Mouse (Mus musculus) forebrain, embryonic 16.5 days (tissue): ENCODE measurements around the gene Tmtc1. TPM values are rescaled to one million over a fixed set of nuclear protein-coding genes. Genes with fewer than 3 reads are reported as not detected.
A peak's percentile ranks its signal among the peaks of the same experiment; 100 is the strongest.

ENCODE experiments used
- ATAC-seq: fragments of 200-750 bp; cut with Nextera tagmentation; 2 replicates; pipeline ENCODE4 v1.8.0; 2017; ENCODE audit warnings: mild to moderate bottlenecking, moderate library complexity
- H3K27ac ChIP-seq: fragments of 300-500 bp; sonication (generic); 2 replicates; pipeline ENCODE4 v1.5.1; 2014; ENCODE audit warnings: low read length, control low read depth
- H3K27me3 ChIP-seq: fragments of 300-500 bp; sonication (generic); replicated peaks from 2 replicates; pipeline ENCODE4 v1.6.1; 2014; ENCODE audit warnings: low read length; ENCODE audit not compliant: control insufficient read depth, insufficient read depth
- H3K36me3 ChIP-seq: fragments of 300-500 bp; sonication (generic); 2 replicates; pipeline ENCODE4 v1.6.1; 2014; ENCODE audit not compliant: control insufficient read depth, insufficient read depth
- H3K4me1 ChIP-seq: fragments of 300-500 bp; sonication (generic); replicated peaks from 2 replicates; pipeline ENCODE4 v1.6.1; 2014; ENCODE audit warnings: low read length; ENCODE audit not compliant: control insufficient read depth, insufficient read depth
- H3K4me2 ChIP-seq: fragments of 300-500 bp; sonication (generic); 2 replicates; pipeline ENCODE4 v1.6.1; 2014; ENCODE audit warnings: mild to moderate bottlenecking, low read length, control low read depth
- H3K4me3 ChIP-seq: fragments of 300-500 bp; sonication (generic); replicated peaks from 2 replicates; pipeline ENCODE4 v1.5.1; 2014; ENCODE audit warnings: mild to moderate bottlenecking, low read length, control low read depth
- H3K9ac ChIP-seq: fragments of 300-500 bp; sonication (generic); replicated peaks from 2 replicates; pipeline ENCODE4 v1.6.1; 2014; ENCODE audit warnings: low read depth, low read length, control low read depth
- H3K9me3 ChIP-seq: fragments of 300-500 bp; sonication (generic); 2 replicates; pipeline ENCODE4 v1.6.1; 2016; ENCODE audit warnings: low read length; ENCODE audit not compliant: control insufficient read depth
- WGBS: fragments of 180-500 bp; shearing (Covaris S2); extraction: QIAGEN DNeasy Blood & Tissue Kit; methylation state at CpG from one replicate; pipeline ENCODE4 v1.1.7; 2014; 5-methylcytosine and 5-hydroxymethylcytosine counted together
- polyA plus RNA-seq: library from polyadenylated mRNA; unstranded; fragments of >200 nt; fragmentation: Nextera tagmentation; extraction: Ambion mirVana; gene quantifications from 2 replicates; pipeline ENCODE4 v1.2.1, GENCODE M21; 2015

The Tmtc1 gene
- polyA plus RNA-seq, 1 experiment from 2014 or later, result 3.9 TPM

GRCm38 (mm10) chr6:148404500-148404899, 39.7 kb downstream of the Tmtc1 start:
- ATAC-seq, result no peak
- Histone ChIP-seq H3K27me3 (no peaks in the 10 kb centered on the region), H3K36me3 (no peaks in the 10 kb centered on the region), H3K4me1 (0 out of 2 replicates have a peak, but pooled peaks cover 2% of the 10 kb centered on the region), H3K4me2 (no peak overlapping the region), H3K27ac (no peak overlapping the region), H3K4me3 (no peak overlapping the region), H3K9ac (no peak overlapping the region), H3K9me3 (no peaks in the 10 kb centered on the region)
- 52% methylated on average over 1 of the region's 1 CpGs for WGBS

- no peak overlapping the region for H3K9ac ChIP-seq
- ATAC-seq, result no peak
- H3K27me3 ChIP-seq, result no peaks in the 10 kb centered on the region
- H3K27ac ChIP-seq, result no peak overlapping the region
- H3K4me3 ChIP-seq, result no peak overlapping the region
- peaks cover 4% of the 10 kb centered on the region; the same call in 1 of the 2 replicates for H3K4me1 ChIP-seq
- no peak overlapping the region for H3K4me2 ChIP-seq
- WGBS, result 81% methylated on average over 3 of the region's 3 CpGs
- no peaks in the 10 kb centered on the region for H3K36me3 ChIP-seq
- H3K9me3 ChIP-seq, result no peaks in the 10 kb centered on the region
Measured at GRCm38 (mm10) chr6:148403761-148404160, 40.4 kb downstream of the Tmtc1 start.

- H3K4me3 ChIP-seq, result no peak overlapping the region
- H3K4me1 ChIP-seq, result peaks cover 2% of the 10 kb centered on the region; the same call in 1 of the 2 replicates
- no peak overlapping the region for H3K4me2 ChIP-seq
- no peak overlapping the region for H3K27ac ChIP-seq
- H3K27me3 ChIP-seq, result no peaks in the 10 kb centered on the region
- H3K9ac ChIP-seq, result no peak overlapping the region
- no peak for ATAC-seq
- no peaks in the 10 kb centered on the region for H3K36me3 ChIP-seq
- H3K9me3 ChIP-seq, result no peaks in the 10 kb centered on the region
- 93% methylated on average over 6 of the region's 6 CpGs for WGBS
Measured at GRCm38 (mm10) chr6:148401031-148401430, 43.2 kb downstream of the Tmtc1 start.

GRCm38 (mm10) chr6:148399541-148399940, 44.6 kb downstream of the Tmtc1 start:
- WGBS, result 98% methylated on average over 2 of the region's 2 CpGs
- H3K9ac ChIP-seq, result no peak overlapping the region
- H3K9me3 ChIP-seq, result no peaks in the 10 kb centered on the region
- no peak overlapping the region for H3K27ac ChIP-seq
- H3K27me3 ChIP-seq, result no peaks in the 10 kb centered on the region
- no peaks in the 10 kb centered on the region for H3K36me3 ChIP-seq
- no peak overlapping the region for H3K4me2 ChIP-seq
- no peak for ATAC-seq
- peaks cover 2% of the 10 kb centered on the region; the same call in 1 of the 2 replicates for H3K4me1 ChIP-seq
- no peak overlapping the region for H3K4me3 ChIP-seq

GRCm38 (mm10) chr6:148398888-148399287, 45.3 kb downstream of the Tmtc1 start:
- Histone ChIP-seq H3K9ac (no peak overlapping the region), H3K27me3 (no peaks in the 10 kb centered on the region), H3K27ac (no peak overlapping the region), H3K4me1 (peaks cover 2% of the 10 kb centered on the region; the same call in 1 of the 2 replicates), H3K9me3 (no peaks in the 10 kb centered on the region), H3K4me2 (no peak overlapping the region), H3K36me3 (no peaks in the 10 kb centered on the region), H3K4me3 (no peak overlapping the region)
- ATAC-seq, result no peak
- 89% methylated on average over 2 of the region's 2 CpGs for WGBS

GRCm38 (mm10) chr6:148397270-148397669, 46.9 kb downstream of the Tmtc1 start:
- Histone ChIP-seq H3K4me1 (peaks cover 10% of the 10 kb centered on the region), H3K36me3 (no peaks in the 10 kb centered on the region), H3K9me3 (no peaks in the 10 kb centered on the region), H3K4me2 (no peak overlapping the region), H3K27me3 (no peaks in the 10 kb centered on the region), H3K9ac (no peak overlapping the region), H3K27ac (no peak overlapping the region), H3K4me3 (no peak overlapping the region)
- no peak for ATAC-seq
- 68% methylated on average over 5 of the region's 5 CpGs for WGBS

GRCm38 (mm10) chr6:148395272-148395671, 48.9 kb downstream of the Tmtc1 start:
- Histone ChIP-seq H3K4me3 (no peak overlapping the region), H3K4me2 (no peak overlapping the region), H3K9ac (no peak overlapping the region), H3K36me3 (no peaks in the 10 kb centered on the region), H3K4me1 (peaks cover 22% of the 10 kb centered on the region), H3K9me3 (no peaks in the 10 kb centered on the region), H3K27ac (no peak overlapping the region), H3K27me3 (no peaks in the 10 kb centered on the region)
- ATAC-seq, result no peak
- 92% methylated on average over 3 of the region's 3 CpGs for WGBS

- WGBS, result 90% methylated on average over 3 of the region's 3 CpGs
- H3K36me3 ChIP-seq, result no peaks in the 10 kb centered on the region
- H3K9me3 ChIP-seq, result no peaks in the 10 kb centered on the region
- no peak for ATAC-seq
- H3K9ac ChIP-seq, result no peak overlapping the region
- no peaks in the 10 kb centered on the region for H3K27me3 ChIP-seq
- H3K4me2 ChIP-seq, result no peak overlapping the region
- H3K4me1 ChIP-seq, result peaks cover 22% of the 10 kb centered on the region
- H3K4me3 ChIP-seq, result no peak overlapping the region
- H3K27ac ChIP-seq, result no peak overlapping the region
Measured at GRCm38 (mm10) chr6:148394294-148394693, 49.9 kb downstream of the Tmtc1 start.

GRCm38 (mm10) chr6:148392147-148392546, 52.0 kb downstream of the Tmtc1 start:
- Histone ChIP-seq H3K4me3 (no peak overlapping the region), H3K4me1 (peaks cover 19% of the 10 kb centered on the region), H3K9ac (no peak overlapping the region; the same call in 1 of the 2 replicates), H3K9me3 (no peaks in the 10 kb centered on the region), H3K27me3 (no peaks in the 10 kb centered on the region), H3K27ac (peak overlapping the region; percentile 17), H3K4me2 (peak overlapping the region; percentile 29), H3K36me3 (no peaks in the 10 kb centered on the region)
- 1% methylated on average over 10 of the region's 10 CpGs for WGBS
- ATAC-seq, result peak; percentile 87

- H3K9ac ChIP-seq, result no peak overlapping the region
- no peak overlapping the region for H3K4me3 ChIP-seq
- H3K4me2 ChIP-seq, result no peak overlapping the region
- no peak for ATAC-seq
- 72% methylated on average over 7 of the region's 7 CpGs for WGBS
- no peaks in the 10 kb centered on the region for H3K36me3 ChIP-seq
- peak overlapping the region; percentile 20 for H3K27ac ChIP-seq
- no peaks in the 10 kb centered on the region for H3K9me3 ChIP-seq
- H3K27me3 ChIP-seq, result no peaks in the 10 kb centered on the region
- peaks cover 19% of the 10 kb centered on the region for H3K4me1 ChIP-seq
Measured at GRCm38 (mm10) chr6:148391286-148391685, 52.9 kb downstream of the Tmtc1 start.
